Mouse (Mus musculus): Measurements from ENCODE around the gene Gm20388. TPM values are rescaled to one million over a fixed set of nuclear protein-coding genes. Genes with fewer than 3 reads are reported as not detected.

The Gm20388 gene
- polyA plus RNA-seq, 1 experiment from 2014 or later: 8.3 TPM

GRCm38 (mm10) chr8:122737071-122737470, 2826.4 kb downstream of the Gm20388 start:
- H3K4me3 ChIP-seq (ENCODE audit: low read depth, low read length): no peak overlapping the region
- WGBS: 43% methylated on average over 4 of the region's 4 CpGs
- ATAC-seq (replicated peaks; ENCODE audit: low FRiP score, low TSS enrichment, low read depth) (no peak), DNase-seq (ENCODE audit: low spot score) (no peak)
- no peaks in the 10 kb centered on the region for H3K4me1 ChIP-seq (replicated peaks; ENCODE audit: control insufficient read depth, insufficient read depth, low read length)
- peaks cover 12% of the 10 kb centered on the region for H3K27me3 ChIP-seq (replicated peaks; ENCODE audit: control insufficient read depth, insufficient read depth, low read length)
- no peaks in the 10 kb centered on the region for H3K36me3 ChIP-seq (ENCODE audit: control insufficient read depth, insufficient read depth, low read length)
- H3K4me2 ChIP-seq (ENCODE audit: low read length): no peak overlapping the region
- no peak overlapping the region for H3K27ac ChIP-seq (ENCODE audit: low read depth)
- H3K9me3 ChIP-seq (ENCODE audit: control insufficient read depth, low read length): no peaks in the 10 kb centered on the region
- H3K9ac ChIP-seq (ENCODE audit: low read length): no peak overlapping the region

- H3K27ac ChIP-seq (ENCODE audit: low read depth): no peak overlapping the region
- WGBS: 86% methylated on average over 6 of the region's 6 CpGs
- DNase-seq (ENCODE audit: low spot score): no peak
Observed at GRCm38 (mm10) chr8:122737886-122738285, 2827.2 kb downstream of the Gm20388 start.

GRCm38 (mm10) chr8:122739102-122739725, 2828.6 kb downstream of the Gm20388 start:
- Histone ChIP-seq H3K27ac (ENCODE audit: low read depth) (no peak overlapping the region), H3K4me1 (replicated peaks; ENCODE audit: control insufficient read depth, insufficient read depth, low read length) (no peaks in the 10 kb centered on the region), H3K36me3 (ENCODE audit: control insufficient read depth, insufficient read depth, low read length) (no peaks in the 10 kb centered on the region), H3K27me3 (replicated peaks; ENCODE audit: control insufficient read depth, insufficient read depth, low read length) (peaks cover 26% of the 10 kb centered on the region), H3K9ac (ENCODE audit: low read length) (no peak overlapping the region), H3K9me3 (ENCODE audit: control insufficient read depth, low read length) (no peaks in the 10 kb centered on the region), H3K4me3 (ENCODE audit: low read depth, low read length) (no peak overlapping the region), H3K4me2 (ENCODE audit: low read length) (no peak overlapping the region)
- ATAC-seq (replicated peaks; ENCODE audit: low FRiP score, low TSS enrichment, low read depth) (no peak), DNase-seq (ENCODE audit: low spot score) (no peak)
- 18% methylated on average over 10 of the region's 11 CpGs for WGBS

More at GRCm38 (mm10) chr8:122737886-122738285, 2827.2 kb downstream of the Gm20388 start:
- no peak overlapping the region for H3K9ac ChIP-seq (ENCODE audit: low read length)
- H3K36me3 ChIP-seq (ENCODE audit: control insufficient read depth, insufficient read depth, low read length): no peaks in the 10 kb centered on the region
- H3K4me1 ChIP-seq (replicated peaks; ENCODE audit: control insufficient read depth, insufficient read depth, low read length): no peaks in the 10 kb centered on the region
- no peak overlapping the region for H3K4me2 ChIP-seq (ENCODE audit: low read length)
- H3K9me3 ChIP-seq (ENCODE audit: control insufficient read depth, low read length): no peaks in the 10 kb centered on the region
- ATAC-seq (replicated peaks; ENCODE audit: low FRiP score, low TSS enrichment, low read depth): no peak
- H3K4me3 ChIP-seq (ENCODE audit: low read depth, low read length): no peak overlapping the region
- H3K27me3 ChIP-seq (replicated peaks; ENCODE audit: control insufficient read depth, insufficient read depth, low read length): peaks cover 20% of the 10 kb centered on the region

- DNase-seq (ENCODE audit: low spot score): no peak
- Histone ChIP-seq H3K9me3 (ENCODE audit: control insufficient read depth, low read length) (no peaks in the 10 kb centered on the region), H3K9ac (ENCODE audit: low read length) (no peak overlapping the region), H3K27me3 (replicated peaks; ENCODE audit: control insufficient read depth, insufficient read depth, low read length) (peaks cover 52% of the 10 kb centered on the region), H3K4me2 (ENCODE audit: low read length) (no peak overlapping the region), H3K4me3 (ENCODE audit: low read depth, low read length) (no peak overlapping the region), H3K36me3 (ENCODE audit: control insufficient read depth, insufficient read depth, low read length) (no peaks in the 10 kb centered on the region), H3K27ac (ENCODE audit: low read depth) (no peak overlapping the region), H3K4me1 (replicated peaks; ENCODE audit: control insufficient read depth, insufficient read depth, low read length) (no peaks in the 10 kb centered on the region)
- WGBS: 20% methylated on average over 19 of the region's 19 CpGs
- no peak for ATAC-seq (replicated peaks; ENCODE audit: low FRiP score, low TSS enrichment, low read depth)
Observed at GRCm38 (mm10) chr8:122742471-122742870, 2831.8 kb downstream of the Gm20388 start.

- Histone ChIP-seq H3K36me3 (ENCODE audit: control insufficient read depth, insufficient read depth, low read length) (no peaks in the 10 kb centered on the region), H3K9ac (ENCODE audit: low read length) (no peak overlapping the region), H3K4me1 (replicated peaks; ENCODE audit: control insufficient read depth, insufficient read depth, low read length) (no peaks in the 10 kb centered on the region), H3K9me3 (ENCODE audit: control insufficient read depth, low read length) (no peaks in the 10 kb centered on the region), H3K27me3 (replicated peaks; ENCODE audit: control insufficient read depth, insufficient read depth, low read length) (peaks cover 50% of the 10 kb centered on the region), H3K4me2 (ENCODE audit: low read length) (no peak overlapping the region), H3K4me3 (ENCODE audit: low read depth, low read length) (no peak overlapping the region), H3K27ac (ENCODE audit: low read depth) (no peak overlapping the region)
- DNase-seq (ENCODE audit: low spot score) (no peak), ATAC-seq (replicated peaks; ENCODE audit: low FRiP score, low TSS enrichment, low read depth) (no peak)
- 24% methylated on average over 17 of the region's 17 CpGs for WGBS
Observed at GRCm38 (mm10) chr8:122745022-122745749, 2834.5 kb downstream of the Gm20388 start.

GRCm38 (mm10) chr8:122745750-122746275, 2835.2 kb downstream of the Gm20388 start:
- Histone ChIP-seq H3K9ac (ENCODE audit: low read length) (no peak overlapping the region), H3K4me1 (replicated peaks; ENCODE audit: control insufficient read depth, insufficient read depth, low read length) (no peaks in the 10 kb centered on the region), H3K4me2 (ENCODE audit: low read length) (no peak overlapping the region), H3K9me3 (ENCODE audit: control insufficient read depth, low read length) (no peaks in the 10 kb centered on the region), H3K27ac (ENCODE audit: low read depth) (no peak overlapping the region), H3K27me3 (replicated peaks; ENCODE audit: control insufficient read depth, insufficient read depth, low read length) (peaks cover 50% of the 10 kb centered on the region), H3K36me3 (ENCODE audit: control insufficient read depth, insufficient read depth, low read length) (no peaks in the 10 kb centered on the region), H3K4me3 (ENCODE audit: low read depth, low read length) (no peak overlapping the region)
- no peak for DNase-seq (ENCODE audit: low spot score)
- no peak for ATAC-seq (replicated peaks; ENCODE audit: low FRiP score, low TSS enrichment, low read depth)
- 9% methylated on average over 16 of the region's 16 CpGs for WGBS

- Histone ChIP-seq H3K4me2 (ENCODE audit: low read length) (no peak overlapping the region), H3K4me3 (ENCODE audit: low read depth, low read length) (no peak overlapping the region), H3K9ac (ENCODE audit: low read length) (no peak overlapping the region), H3K36me3 (ENCODE audit: control insufficient read depth, insufficient read depth, low read length) (no peaks in the 10 kb centered on the region), H3K27me3 (replicated peaks; ENCODE audit: control insufficient read depth, insufficient read depth, low read length) (peaks cover 46% of the 10 kb centered on the region), H3K9me3 (ENCODE audit: control insufficient read depth, low read length) (no peaks in the 10 kb centered on the region), H3K4me1 (replicated peaks; ENCODE audit: control insufficient read depth, insufficient read depth, low read length) (no peaks in the 10 kb centered on the region), H3K27ac (ENCODE audit: low read depth) (no peak overlapping the region)
- 46% methylated on average over 7 of the region's 7 CpGs for WGBS
- ATAC-seq (replicated peaks; ENCODE audit: low FRiP score, low TSS enrichment, low read depth): no peak
- no peak for DNase-seq (ENCODE audit: low spot score)
Observed at GRCm38 (mm10) chr8:122746439-122746838, 2835.8 kb downstream of the Gm20388 start.

GRCm38 (mm10) chr8:122747825-122748224, 2837.2 kb downstream of the Gm20388 start:
- H3K4me3 ChIP-seq (ENCODE audit: low read depth, low read length): no peak overlapping the region
- no peak overlapping the region for H3K4me2 ChIP-seq (ENCODE audit: low read length)
- no peak overlapping the region for H3K27ac ChIP-seq (ENCODE audit: low read depth)
- H3K36me3 ChIP-seq (ENCODE audit: control insufficient read depth, insufficient read depth, low read length): no peaks in the 10 kb centered on the region
- H3K9ac ChIP-seq (ENCODE audit: low read length): no peak overlapping the region
- H3K9me3 ChIP-seq (ENCODE audit: control insufficient read depth, low read length): no peaks in the 10 kb centered on the region
- 100% methylated on average over 1 of the region's 1 CpGs for WGBS
- ATAC-seq (replicated peaks; ENCODE audit: low FRiP score, low TSS enrichment, low read depth): no peak
- H3K4me1 ChIP-seq (replicated peaks; ENCODE audit: control insufficient read depth, insufficient read depth, low read length): no peaks in the 10 kb centered on the region
- H3K27me3 ChIP-seq (replicated peaks; ENCODE audit: control insufficient read depth, insufficient read depth, low read length): peaks cover 33% of the 10 kb centered on the region
- no peak for DNase-seq (ENCODE audit: low spot score)
